Mouse (Mus musculus) cortical plate, adult 2 months (tissue): Measurements from ENCODE around the gene Ssbp4.

Experiments used
- CTCF ChIP-seq: fragments of 200-500 bp; IDR thresholded peaks from 2 replicates; pipeline ENCODE4 v1.5.1; 2011; ENCODE audit warnings: mild to moderate bottlenecking, control low read depth, low read length; ENCODE audit not compliant: insufficient read depth; ENCODE audit errors: extremely low read depth
- POLR2A ChIP-seq: fragments of 200-500 bp; IDR thresholded peaks from 2 replicates; pipeline ENCODE4 v1.6.1; 2011; ENCODE audit warnings: mild to moderate bottlenecking, low read length, control low read depth; ENCODE audit not compliant: insufficient read depth; ENCODE audit errors: extremely low read depth

GRCm38 (mm10) chr8:70645501-70646224 lies 37.0 kb upstream of the Ssbp4 start:
- no peak for TF ChIP-seq CTCF
- no peak for TF ChIP-seq POLR2A
